Mouse (Mus musculus): ENCODE measurements around the gene Knl1. TPM values are rescaled to one million over a fixed set of nuclear protein-coding genes. Genes with fewer than 3 reads are reported as not detected.

The Knl1 gene
- polyA plus RNA-seq, 1 experiment from 2014 or later = 58.6 TPM

DNA sequence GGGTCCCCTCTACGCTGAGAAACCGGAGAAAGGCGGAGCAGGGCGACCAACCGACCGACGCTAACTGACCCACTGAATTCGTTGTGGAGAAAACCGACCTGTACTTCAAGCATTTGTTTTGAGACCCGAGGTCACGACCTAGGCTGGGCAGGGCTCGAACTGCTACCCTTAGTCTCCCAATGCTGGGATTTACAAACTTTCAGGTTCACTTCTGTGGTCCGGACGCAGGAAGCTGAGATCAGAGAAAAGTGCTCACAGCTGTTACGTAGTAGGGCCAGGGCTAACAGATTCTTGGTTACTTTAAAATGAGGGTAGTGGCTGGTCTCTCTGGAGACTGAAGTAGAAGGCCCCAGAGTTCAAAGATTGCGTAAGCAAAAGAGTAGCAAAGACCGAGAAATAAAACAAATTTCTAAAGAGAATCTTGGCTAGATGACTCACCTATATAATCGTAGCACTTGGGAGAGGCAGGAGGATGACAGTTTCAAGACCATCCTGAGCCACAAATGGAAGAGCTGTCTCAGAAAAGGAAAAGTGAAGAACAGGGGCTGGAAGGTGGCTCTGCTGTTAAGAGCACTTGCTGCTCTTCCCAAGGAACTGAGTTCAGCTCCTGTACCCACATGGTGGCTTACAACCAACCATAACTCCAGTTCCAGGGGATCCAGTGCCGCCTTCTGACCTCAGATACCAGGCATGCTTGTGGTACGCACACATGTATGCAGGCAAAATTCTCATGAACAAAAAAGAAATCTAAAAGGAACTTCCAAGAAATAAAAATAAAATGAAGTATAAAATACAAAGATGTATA, 66.4 kb downstream of the Knl1 start:
- peak overlapping the region; percentile 76 for H3K4me3 ChIP-seq
- peak overlapping the region; percentile 87; the same call in 1 of the 2 replicates for H3K27ac ChIP-seq
- H3K4me1 ChIP-seq = peaks cover 12% of the 10 kb centered on the region
- no peak for ATAC-seq (ENCODE audit: insufficient number of reproducible peaks, insufficient read depth, low FRiP score, low TSS enrichment, low read depth)
- WGBS = 13% methylated on average over 20 of the region's 20 CpGs
- peak overlapping the region; percentile 96 for H3K4me2 ChIP-seq
- H3K27me3 ChIP-seq = no peaks in the 10 kb centered on the region
- peaks cover 18% of the 10 kb centered on the region for H3K36me3 ChIP-seq
- H3K9ac ChIP-seq = peak overlapping the region; percentile 78
- no peaks in the 10 kb centered on the region for H3K9me3 ChIP-seq

GRCm38 (mm10) chr2:119136346-119136898, 89.5 kb downstream of the Knl1 start:
- H3K27me3 ChIP-seq = no peaks in the 10 kb centered on the region
- ATAC-seq (ENCODE audit: insufficient number of reproducible peaks, insufficient read depth, low FRiP score, low TSS enrichment, low read depth) = no peak
- H3K9ac ChIP-seq = no peak overlapping the region
- peaks cover 84% of the 10 kb centered on the region for H3K36me3 ChIP-seq
- H3K4me3 ChIP-seq = no peak overlapping the region
- H3K9me3 ChIP-seq = no peaks in the 10 kb centered on the region
- 86% methylated on average over 5 of the region's 5 CpGs for WGBS
- no peak overlapping the region for H3K27ac ChIP-seq
- no peaks in the 10 kb centered on the region for H3K4me1 ChIP-seq
- H3K4me2 ChIP-seq = no peak overlapping the region

- no peaks in the 10 kb centered on the region for H3K27me3 ChIP-seq
- ATAC-seq (ENCODE audit: insufficient number of reproducible peaks, insufficient read depth, low FRiP score, low TSS enrichment, low read depth) = no peak
- H3K9me3 ChIP-seq = no peaks in the 10 kb centered on the region
- H3K27ac ChIP-seq = no peak overlapping the region
- H3K36me3 ChIP-seq = peaks cover 89% of the 10 kb centered on the region
- H3K4me1 ChIP-seq = no peaks in the 10 kb centered on the region
- no peak overlapping the region for H3K4me2 ChIP-seq
- H3K4me3 ChIP-seq = no peak overlapping the region
- WGBS = 83% methylated on average over 2 of the region's 2 CpGs
- H3K9ac ChIP-seq = no peak overlapping the region
These were observed 98.3 kb downstream of the Knl1 start for GRCm38 (mm10) chr2:119145199-119145598.

- Histone ChIP-seq H3K4me3 (no peak overlapping the region), H3K4me2 (no peak overlapping the region), H3K36me3 (peaks cover 91% of the 10 kb centered on the region), H3K4me1 (no peaks in the 10 kb centered on the region), H3K27me3 (no peaks in the 10 kb centered on the region), H3K9ac (no peak overlapping the region), H3K27ac (no peak overlapping the region), H3K9me3 (no peaks in the 10 kb centered on the region)
- no peak for ATAC-seq (ENCODE audit: insufficient number of reproducible peaks, insufficient read depth, low FRiP score, low TSS enrichment, low read depth)
- WGBS = 87% methylated on average over 6 of the region's 6 CpGs
These were observed 99.5 kb downstream of the Knl1 start for GRCm38 (mm10) chr2:119146435-119146834.

GRCm38 (mm10) chr2:119147160-119147678, 100.3 kb downstream of the Knl1 start:
- Histone ChIP-seq H3K4me1 (no peaks in the 10 kb centered on the region), H3K4me3 (no peak overlapping the region), H3K9me3 (no peaks in the 10 kb centered on the region), H3K4me2 (no peak overlapping the region), H3K36me3 (peaks cover 91% of the 10 kb centered on the region), H3K27me3 (no peaks in the 10 kb centered on the region), H3K27ac (no peak overlapping the region), H3K9ac (no peak overlapping the region)
- no peak for ATAC-seq (ENCODE audit: insufficient number of reproducible peaks, insufficient read depth, low FRiP score, low TSS enrichment, low read depth)
- WGBS = 86% methylated on average over 22 of the region's 22 CpGs

GRCm38 (mm10) chr2:119147775-119148174, 100.9 kb downstream of the Knl1 start:
- peaks cover 91% of the 10 kb centered on the region for H3K36me3 ChIP-seq
- no peak overlapping the region for H3K4me3 ChIP-seq
- no peaks in the 10 kb centered on the region for H3K4me1 ChIP-seq
- WGBS = 90% methylated on average over 8 of the region's 8 CpGs
- no peaks in the 10 kb centered on the region for H3K27me3 ChIP-seq
- no peak overlapping the region for H3K4me2 ChIP-seq
- H3K27ac ChIP-seq = no peak overlapping the region
- no peak overlapping the region for H3K9ac ChIP-seq
- no peak for ATAC-seq (ENCODE audit: insufficient number of reproducible peaks, insufficient read depth, low FRiP score, low TSS enrichment, low read depth)
- H3K9me3 ChIP-seq = no peaks in the 10 kb centered on the region

- Histone ChIP-seq H3K4me1 (peaks cover 13% of the 10 kb centered on the region), H3K9me3 (no peaks in the 10 kb centered on the region), H3K4me2 (no peak overlapping the region), H3K27ac (no peak overlapping the region), H3K9ac (no peak overlapping the region), H3K27me3 (no peaks in the 10 kb centered on the region), H3K36me3 (peaks cover 72% of the 10 kb centered on the region), H3K4me3 (no peak overlapping the region)
- ATAC-seq (ENCODE audit: insufficient number of reproducible peaks, insufficient read depth, low FRiP score, low TSS enrichment, low read depth) = no peak
- 84% methylated on average over 6 of the region's 6 CpGs for WGBS
These were observed 105.3 kb downstream of the Knl1 start for GRCm38 (mm10) chr2:119152255-119152654.

- 67% methylated on average over 2 of the region's 2 CpGs for WGBS
- Histone ChIP-seq H3K4me3 (no peak overlapping the region), H3K27me3 (no peaks in the 10 kb centered on the region), H3K27ac (no peak overlapping the region), H3K4me2 (no peak overlapping the region), H3K9me3 (no peaks in the 10 kb centered on the region), H3K4me1 (peaks cover 16% of the 10 kb centered on the region), H3K36me3 (peaks cover 47% of the 10 kb centered on the region), H3K9ac (no peak overlapping the region)
- ATAC-seq (ENCODE audit: insufficient number of reproducible peaks, insufficient read depth, low FRiP score, low TSS enrichment, low read depth) = no peak
These were observed 107.8 kb downstream of the Knl1 start for GRCm38 (mm10) chr2:119154683-119155082.

Other genes starting within 250 kb of the Knl1 start
- 99.6 and 115 TPM in 2 replicates for gene Knstrn, start 233.1 kb upstream of the Knl1 start, polyA plus RNA-seq (2015; fragmentation: Nextera tagmentation; extraction: Ambion mirVana)
- 84.8 and 86.6 TPM in 2 replicates for gene Ivd, start 185.2 kb upstream of the Knl1 start, polyA plus RNA-seq (2015; fragmentation: Nextera tagmentation; extraction: Ambion mirVana)
- gene Bahd1, start 146.7 kb upstream of the Knl1 start, polyA plus RNA-seq (2015; fragmentation: Nextera tagmentation; extraction: Ambion mirVana) = 4.0 and 4.1 TPM in 2 replicates
- gene Chst14, start 120.6 kb upstream of the Knl1 start, polyA plus RNA-seq (2015; fragmentation: Nextera tagmentation; extraction: Ambion mirVana) = 48.8 and 54.9 TPM in 2 replicates
- gene Ccdc32, start 17.7 kb upstream of the Knl1 start, polyA plus RNA-seq (2015; fragmentation: Nextera tagmentation; extraction: Ambion mirVana) = 25.4 and 25.7 TPM in 2 replicates
- 4.2 and 4.9 TPM in 2 replicates for gene Rpusd2, start 12.3 kb upstream of the Knl1 start, polyA plus RNA-seq (2015; fragmentation: Nextera tagmentation; extraction: Ambion mirVana)
- 49.7 and 56.9 TPM in 2 replicates for gene Rad51, start 65.7 kb downstream of the Knl1 start, polyA plus RNA-seq (2015; fragmentation: Nextera tagmentation; extraction: Ambion mirVana)
- 37.5 and 40.9 TPM in 2 replicates for gene Rmdn3, start 109.9 kb downstream of the Knl1 start, polyA plus RNA-seq (2015; fragmentation: Nextera tagmentation; extraction: Ambion mirVana)
- gene Gchfr, start 120.7 kb downstream of the Knl1 start, polyA plus RNA-seq (2015; fragmentation: Nextera tagmentation; extraction: Ambion mirVana) = 3.2 and 4.7 TPM in 2 replicates
- 0.78 and 1.0 TPM in 2 replicates for gene Gm14137, start 127.4 kb downstream of the Knl1 start, polyA plus RNA-seq (2015; fragmentation: Nextera tagmentation; extraction: Ambion mirVana)
- gene Zfyve19, start 161.5 kb downstream of the Knl1 start, polyA plus RNA-seq (2015; fragmentation: Nextera tagmentation; extraction: Ambion mirVana) = 51.3 and 60.6 TPM in 2 replicates
- gene Dnajc17, start 161.7 kb downstream of the Knl1 start, polyA plus RNA-seq (2015; fragmentation: Nextera tagmentation; extraction: Ambion mirVana) = 25.3 and 31.1 TPM in 2 replicates
- gene Ppp1r14d, start 182.8 kb downstream of the Knl1 start, polyA plus RNA-seq (2015; fragmentation: Nextera tagmentation; extraction: Ambion mirVana) = 0.28 and 0.47 TPM in 2 replicates
- 15.3 and 15.4 TPM in 2 replicates for gene Spint1, start 190.2 kb downstream of the Knl1 start, polyA plus RNA-seq (2015; fragmentation: Nextera tagmentation; extraction: Ambion mirVana)
- 16.7 and 17.9 TPM in 2 replicates for gene Rhov, start 224.2 kb downstream of the Knl1 start, polyA plus RNA-seq (2015; fragmentation: Nextera tagmentation; extraction: Ambion mirVana)
- 20.1 and 20.7 TPM in 2 replicates for gene Vps18, start 241.6 kb downstream of the Knl1 start, polyA plus RNA-seq (2015; fragmentation: Nextera tagmentation; extraction: Ambion mirVana)